Mouse (Mus musculus) lung, postnatal 36 days (tissue): ENCODE results near the gene Tgm7.
"Not testable (repeated sequence)": the region's sequence is repeated elsewhere in the genome, so short reads cannot be mapped to it uniquely, and the experiment has no call there.

Experiments used
- DNase-seq: peaks from one replicate; pipeline ENCODE4 v3.0.0; 2022; ENCODE audit warnings: mixed read lengths

Tgm7 gene

GRCm38 (mm10) chr2:121109695-121110094 lies at the start of gene Tgm7:
Gene Tgm7 (minus strand): TSS chr2:121109795.
- no peak for DNase-seq

- DNase-seq = no peak
Measured at GRCm38 (mm10) chr2:121153100-121153499, 43.5 kb upstream of the Tgm7 start.

GRCm38 (mm10) chr2:121149679-121150078 lies 40.1 kb upstream of the Tgm7 start:
- DNase-seq = no peak

- DNase-seq = no peak
Measured at GRCm38 (mm10) chr2:121142415-121142814, 32.8 kb upstream of the Tgm7 start.

- DNase-seq = no peak
Measured at GRCm38 (mm10) chr2:121141216-121142035, 31.8 kb upstream of the Tgm7 start.

GRCm38 (mm10) chr2:121140018-121140882 lies 30.7 kb upstream of the Tgm7 start, which contains the start of the genes Adal and Lcmt2:
Gene Adal (plus strand): TSS chr2:121140428.
Gene Lcmt2 (minus strand): TSS chr2:121140653.
- DNase-seq = peak; percentile 93

GRCm38 (mm10) chr2:121139266-121140017 lies 29.8 kb upstream of the Tgm7 start:
- peak; percentile 69 for DNase-seq

GRCm38 (mm10) chr2:121137371-121137770 lies 27.8 kb upstream of the Tgm7 start:
- peak; percentile 19 for DNase-seq

- DNase-seq = no peak
Measured at GRCm38 (mm10) chr2:121132822-121133221, 23.2 kb upstream of the Tgm7 start.

- no peak for DNase-seq
Measured at GRCm38 (mm10) chr2:121128865-121129620, 19.4 kb upstream of the Tgm7 start.

GRCm38 (mm10) chr2:121127536-121127935 lies 17.9 kb upstream of the Tgm7 start:
- no peak for DNase-seq

GRCm38 (mm10) chr2:121126302-121126701 lies 16.7 kb upstream of the Tgm7 start:
- DNase-seq = not testable (repeated sequence)

GRCm38 (mm10) chr2:121119260-121119659 lies 9.7 kb upstream of the Tgm7 start:
- peak; percentile 57 for DNase-seq

GRCm38 (mm10) chr2:121115418-121115817 lies 5.8 kb upstream of the Tgm7 start:
- DNase-seq = no peak

- no peak for DNase-seq
Measured at GRCm38 (mm10) chr2:121105940-121106339, 3.7 kb downstream of the Tgm7 start.

GRCm38 (mm10) chr2:121102051-121102450 lies 7.5 kb downstream of the Tgm7 start:
- DNase-seq = peak; percentile 88

GRCm38 (mm10) chr2:121089751-121090150 lies 19.8 kb downstream of the Tgm7 start:
- no peak for DNase-seq

GRCm38 (mm10) chr2:121088507-121088906 lies 21.1 kb downstream of the Tgm7 start:
- no peak for DNase-seq

GRCm38 (mm10) chr2:121085480-121086185 lies 24.0 kb downstream of the Tgm7 start, which contains the start of gene Tgm5:
Gene Tgm5 (minus strand): TSS chr2:121085841.
- no peak for DNase-seq

GRCm38 (mm10) chr2:121082626-121083025 lies 27.0 kb downstream of the Tgm7 start:
- DNase-seq = no peak

GRCm38 (mm10) chr2:121074747-121075146 lies 34.8 kb downstream of the Tgm7 start:
- no peak for DNase-seq
